Mouse (Mus musculus) E14TG2a.4 (cell line): ENCODE results near the gene Tamm41.

ENCODE experiments used
- H3K27me3 ChIP-seq: 2 replicates; pipeline ENCODE4 v1.6.1; 2014; ENCODE audit warnings: low read length, control low read depth; ENCODE audit not compliant: insufficient read depth
- H3K36me3 ChIP-seq: 2 replicates; pipeline ENCODE4 v1.6.1; 2014; ENCODE audit warnings: low read length, control low read depth; ENCODE audit not compliant: insufficient read depth
- H3K4me1 ChIP-seq: replicated peaks from 2 replicates; pipeline ENCODE4 v1.6.1; 2014; ENCODE audit warnings: low read depth, low read length, control low read depth
- H3K4me3 ChIP-seq: replicated peaks from 2 replicates; pipeline ENCODE4 v1.5.1; 2014; ENCODE audit warnings: mild to moderate bottlenecking, low read length
- H3K9me3 ChIP-seq: 2 replicates; pipeline ENCODE4 v1.6.1; 2014; ENCODE audit warnings: low read length, control low read depth
- CTCF ChIP-seq: conservative IDR thresholded peaks from 2 replicates; pipeline ENCODE4 v1.5.1; 2014; ENCODE audit warnings: low read length
- NANOG ChIP-seq: IDR thresholded peaks from 2 replicates; pipeline ENCODE4 v1.6.1; 2014; ENCODE audit warnings: borderline replicate concordance, low read length, mixed read lengths
- POU5F1 ChIP-seq: IDR thresholded peaks from 2 replicates; pipeline ENCODE4 v1.6.1; 2014; ENCODE audit warnings: low read length, borderline replicate concordance

Gene Tamm41

DNA sequence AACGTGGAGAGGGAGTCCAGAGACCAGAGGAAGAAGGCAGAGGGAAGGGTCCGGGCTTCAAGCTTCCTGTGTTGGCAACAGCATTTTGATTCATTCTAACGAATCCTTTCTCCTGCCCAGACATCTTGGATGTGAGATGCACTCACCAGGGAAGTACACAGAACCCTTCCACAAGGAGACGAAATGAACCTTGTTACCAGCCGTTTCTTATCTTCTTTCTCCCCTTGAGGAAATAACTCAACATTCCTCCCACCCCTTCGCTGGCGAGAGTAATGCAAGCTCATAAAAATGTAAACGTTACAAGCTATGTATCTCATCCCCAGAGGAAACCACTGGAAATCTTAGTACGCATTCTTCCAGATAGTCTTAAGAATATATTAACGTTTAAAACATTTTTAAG is 4.9 kb upstream of the Tamm41 start:
- H3K4me1 ChIP-seq = peaks cover 2% of the 10 kb centered on the region
- no peaks in the 10 kb centered on the region for H3K9me3 ChIP-seq
- TF ChIP-seq CTCF (no peak), POU5F1 (no peak), NANOG (no peak)
- no peaks in the 10 kb centered on the region for H3K36me3 ChIP-seq
- no peak overlapping the region for H3K4me3 ChIP-seq
- H3K27me3 ChIP-seq = peaks cover 9% of the 10 kb centered on the region; the same call in 1 of the 2 replicates

GRCm38 (mm10) chr6:115033441-115033840 is 4.2 kb downstream of the Tamm41 start:
- Histone ChIP-seq H3K4me1 (peaks cover 24% of the 10 kb centered on the region), H3K36me3 (peaks cover 62% of the 10 kb centered on the region), H3K27me3 (no peaks in the 10 kb centered on the region), H3K9me3 (no peaks in the 10 kb centered on the region), H3K4me3 (no peak overlapping the region)
- no peak for TF ChIP-seq NANOG
- no peak for TF ChIP-seq POU5F1
- TF ChIP-seq CTCF = no peak

DNA sequence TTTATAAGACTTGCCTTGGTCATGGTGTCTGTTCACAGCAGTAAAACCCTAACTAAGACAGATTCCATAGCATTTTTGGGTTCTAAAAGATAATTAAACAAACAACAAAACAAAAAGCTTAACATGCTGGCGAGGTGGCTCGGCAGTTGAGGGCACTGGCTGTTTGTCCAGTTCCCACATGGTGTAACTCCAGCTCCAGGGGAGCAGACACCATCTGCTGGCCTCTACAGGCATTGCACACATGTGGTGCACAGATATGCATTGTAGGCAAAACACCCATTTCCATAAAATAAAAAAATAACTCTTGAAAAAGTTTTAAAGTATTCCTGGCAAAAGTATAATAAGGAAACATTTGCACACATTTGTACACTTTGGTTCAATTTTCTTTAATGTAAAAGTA is 7.6 kb downstream of the Tamm41 start:
- no peaks in the 10 kb centered on the region for H3K9me3 ChIP-seq
- no peak overlapping the region for H3K4me3 ChIP-seq
- peak; percentile 75 for TF ChIP-seq CTCF
- no peak for TF ChIP-seq POU5F1
- peaks cover 6% of the 10 kb centered on the region for H3K4me1 ChIP-seq
- peaks cover 89% of the 10 kb centered on the region for H3K36me3 ChIP-seq
- no peaks in the 10 kb centered on the region for H3K27me3 ChIP-seq

GRCm38 (mm10) chr6:115029248-115029647 is 8.4 kb downstream of the Tamm41 start:
- Histone ChIP-seq H3K4me3 (no peak overlapping the region), H3K36me3 (peaks cover 89% of the 10 kb centered on the region), H3K9me3 (no peaks in the 10 kb centered on the region), H3K27me3 (no peaks in the 10 kb centered on the region), H3K4me1 (peaks cover 7% of the 10 kb centered on the region)
- TF ChIP-seq NANOG = no peak
- TF ChIP-seq POU5F1 = no peak
- TF ChIP-seq CTCF = peak; percentile 39; the same call in 1 of the 2 replicates

GRCm38 (mm10) chr6:115027485-115027992 is 10.1 kb downstream of the Tamm41 start:
- Histone ChIP-seq H3K27me3 (no peaks in the 10 kb centered on the region), H3K4me1 (peaks cover 14% of the 10 kb centered on the region), H3K36me3 (peaks cover 89% of the 10 kb centered on the region), H3K4me3 (no peak overlapping the region), H3K9me3 (no peaks in the 10 kb centered on the region)
- TF ChIP-seq NANOG (no peak), CTCF (no peak)

GRCm38 (mm10) chr6:115022876-115023275 is 14.8 kb downstream of the Tamm41 start:
- H3K9me3 ChIP-seq = no peaks in the 10 kb centered on the region
- H3K4me3 ChIP-seq = no peak overlapping the region
- TF ChIP-seq NANOG (no peak), POU5F1 (no peak), CTCF (no peak)
- peaks cover 93% of the 10 kb centered on the region for H3K36me3 ChIP-seq
- no peaks in the 10 kb centered on the region for H3K27me3 ChIP-seq
- H3K4me1 ChIP-seq = peaks cover 20% of the 10 kb centered on the region

GRCm38 (mm10) chr6:115015461-115015860 is 22.2 kb downstream of the Tamm41 start:
- Histone ChIP-seq H3K36me3 (peaks cover 90% of the 10 kb centered on the region), H3K4me3 (no peak overlapping the region), H3K4me1 (peaks cover 12% of the 10 kb centered on the region), H3K9me3 (no peaks in the 10 kb centered on the region), H3K27me3 (no peaks in the 10 kb centered on the region)
- TF ChIP-seq POU5F1 (no peak), CTCF (no peak), NANOG (no peak)

GRCm38 (mm10) chr6:115013574-115013973 is 24.1 kb downstream of the Tamm41 start:
- no peak overlapping the region for H3K4me3 ChIP-seq
- H3K4me1 ChIP-seq = peaks cover 18% of the 10 kb centered on the region
- TF ChIP-seq CTCF (no peak), NANOG (no peak), POU5F1 (no peak)
- no peaks in the 10 kb centered on the region for H3K9me3 ChIP-seq
- H3K36me3 ChIP-seq = peaks cover 92% of the 10 kb centered on the region
- H3K27me3 ChIP-seq = no peaks in the 10 kb centered on the region

DNA sequence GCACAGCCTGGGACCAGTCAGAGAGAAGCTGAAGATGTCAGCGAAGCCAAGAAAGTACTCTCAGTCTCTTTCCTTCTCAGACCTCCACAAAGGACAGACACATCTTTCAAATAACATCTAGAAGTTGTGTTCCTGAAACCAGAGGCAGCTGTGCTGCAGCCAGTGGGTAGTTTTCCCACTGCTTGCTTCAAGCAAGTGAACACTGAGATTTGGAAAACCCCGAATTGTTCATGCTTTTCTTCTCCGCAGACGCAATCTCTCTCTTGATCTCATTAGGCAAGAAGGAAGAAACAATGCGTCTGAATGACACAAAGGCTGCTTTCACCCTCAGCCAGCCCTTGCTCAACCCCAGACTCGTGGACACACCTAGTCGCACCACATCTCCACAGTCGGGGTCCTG is 25.9 kb downstream of the Tamm41 start:
- Histone ChIP-seq H3K4me3 (no peak overlapping the region), H3K36me3 (peaks cover 85% of the 10 kb centered on the region), H3K9me3 (no peaks in the 10 kb centered on the region), H3K27me3 (no peaks in the 10 kb centered on the region), H3K4me1 (peaks cover 22% of the 10 kb centered on the region)
- TF ChIP-seq POU5F1 (no peak), NANOG (no peak), CTCF (no peak)
